Mouse (Mus musculus) heart, adult 2 months (tissue): Measurements from ENCODE around the gene Gm49776. TPM values are rescaled to one million over a fixed set of nuclear protein-coding genes. Genes with fewer than 3 reads are reported as not detected.

Experiments used
- DNase-seq, 2 experiments: peaks; one replicate each; pipeline ENCODE4 v3.0.0; 2021
- H3K27ac ChIP-seq: fragments of 200-600 bp; 2 replicates; pipeline ENCODE4 v1.8.1; 2022
- H3K27me3 ChIP-seq: fragments of 200-500 bp; 2 replicates; pipeline ENCODE4 v1.6.1; 2012; ENCODE audit warnings: mild to moderate bottlenecking, low read length, inconsistent platforms, mixed read lengths; ENCODE audit not compliant: control insufficient read depth, insufficient read depth
- H3K36me3 ChIP-seq: fragments of 200-500 bp; 2 replicates; pipeline ENCODE4 v1.6.1; 2012; ENCODE audit warnings: low read length, inconsistent platforms; ENCODE audit not compliant: control insufficient read depth, insufficient read depth
- H3K4me1 ChIP-seq: fragments of 200-500 bp; 2 replicates; pipeline ENCODE4 v1.6.1; 2011; ENCODE audit warnings: low read length; ENCODE audit not compliant: control insufficient read depth, insufficient read depth
- H3K4me3 ChIP-seq: fragments of 200-600 bp; 2 replicates; pipeline ENCODE4 v1.8.1; 2022
- H3K79me2 ChIP-seq: fragments of 200-500 bp; replicated peaks from 2 replicates; pipeline ENCODE4 v1.6.1; 2012; ENCODE audit warnings: mild to moderate bottlenecking, inconsistent platforms, low read length, moderate library complexity, mixed read lengths; ENCODE audit not compliant: control insufficient read depth, insufficient read depth
- H3K9ac ChIP-seq: fragments of 200-500 bp; 2 replicates; pipeline ENCODE4 v1.6.1; 2012; ENCODE audit warnings: low read depth, mild to moderate bottlenecking, control low read depth, inconsistent platforms, low read length, mixed read lengths
- CTCF ChIP-seq: fragments of 200-600 bp; IDR thresholded peaks from 2 replicates; pipeline ENCODE4 v1.8.1; 2022; ENCODE audit warnings: antibody characterized with exemption, mild to moderate bottlenecking, moderate library complexity
- EP300 ChIP-seq: fragments of 200-500 bp; IDR thresholded peaks from 2 replicates; pipeline ENCODE4 v1.6.1; 2011; ENCODE audit warnings: low read depth, low read length, control low read depth; ENCODE audit not compliant: insufficient read depth
- POLR2A ChIP-seq: fragments of 200-500 bp; IDR thresholded peaks from 2 replicates; pipeline ENCODE4 v1.6.1; 2011; ENCODE audit warnings: mild to moderate bottlenecking, low read depth, low read length, control low read depth; ENCODE audit not compliant: insufficient read depth
- WGBS: fragments of 180-500 bp; shearing (Covaris S2); methylation state at CpG from one replicate; pipeline ENCODE4 v1.1.7; 2018; 5-methylcytosine and 5-hydroxymethylcytosine counted together
- intact Hi-C: fragments of 180-260 bp; cut with DNase I; formaldehyde crosslinking; loops from one replicate; pipeline ENCODE4 v1.15.1; 2025
- polyA plus RNA-seq: library from polyadenylated mRNA; depleted of rRNA; stranded (reverse); fragments of >200 nt; gene quantifications from 2 replicates; pipeline ENCODE4 v1.2.3, GENCODE M21; 2012
- total RNA-seq, 2 experiments: library from RNA; stranded (reverse); gene quantifications; 2 replicates each; pipeline ENCODE4 v1.2.3; 2021

Gm49776 gene
- total and polyA plus RNA-seq, 3 experiments = not detected

GRCm38 (mm10) chr16:18227187-18227586 lies 30.9 kb downstream of the Gm49776 start:
- DNase-seq = no peak
- H3K27ac ChIP-seq = no peak overlapping the region
- H3K27me3 ChIP-seq = no peaks in the 10 kb centered on the region
- no peaks in the 10 kb centered on the region for H3K36me3 ChIP-seq
- peaks cover 24% of the 10 kb centered on the region for H3K4me1 ChIP-seq
- TF ChIP-seq CTCF (no peak), EP300 (no peak), POLR2A (no peak)
- H3K4me3 ChIP-seq = no peak overlapping the region
- no peak overlapping the region for H3K9ac ChIP-seq
- peaks cover 4% of the 10 kb centered on the region for H3K79me2 ChIP-seq
- intact Hi-C loops = no loop called here
- 90% methylated on average over 13 of the region's 13 CpGs for WGBS

GRCm38 (mm10) chr16:18222188-18222587 lies 35.9 kb downstream of the Gm49776 start:
- no peaks in the 10 kb centered on the region for H3K27me3 ChIP-seq
- H3K9ac ChIP-seq = no peak overlapping the region
- no peaks in the 10 kb centered on the region for H3K79me2 ChIP-seq
- TF ChIP-seq POLR2A = no peak
- no peak for TF ChIP-seq CTCF
- no peak for TF ChIP-seq EP300
- H3K27ac ChIP-seq = no peak overlapping the region
- H3K4me1 ChIP-seq = no peaks in the 10 kb centered on the region
- WGBS = 79% methylated on average over 11 of the region's 11 CpGs
- H3K4me3 ChIP-seq = no peak overlapping the region
- intact Hi-C loops = no loop called here
- no peaks in the 10 kb centered on the region for H3K36me3 ChIP-seq
- no peak for DNase-seq

DNA sequence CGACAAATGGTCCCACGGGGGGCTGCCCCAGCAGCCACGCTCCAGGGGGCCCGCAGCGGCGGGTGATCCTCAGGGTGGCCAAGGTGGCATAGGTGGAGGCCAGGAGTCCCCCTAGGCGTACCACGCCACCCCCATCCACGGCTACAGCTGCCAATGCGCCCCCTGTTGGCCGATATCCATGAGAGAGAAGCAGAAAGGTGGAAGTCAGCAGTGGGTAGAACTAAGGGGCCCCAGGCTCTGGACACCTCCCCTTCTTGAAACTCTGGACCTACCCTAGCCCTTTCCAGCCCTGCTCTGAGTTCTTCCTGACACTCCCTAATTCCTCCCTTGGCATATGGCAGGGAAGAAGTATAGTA lies 36.6 kb downstream of the Gm49776 start:
- 75% methylated on average over 11 of the region's 11 CpGs for WGBS
- Histone ChIP-seq H3K27ac (no peak overlapping the region), H3K4me3 (no peak overlapping the region), H3K27me3 (no peaks in the 10 kb centered on the region), H3K9ac (no peak overlapping the region), H3K36me3 (no peaks in the 10 kb centered on the region), H3K4me1 (no peaks in the 10 kb centered on the region), H3K79me2 (no peaks in the 10 kb centered on the region)
- no peak for DNase-seq
- intact Hi-C loops = no loop called here
- no peak for TF ChIP-seq EP300
- 0 out of 2 replicates have a peak, but pooled peaks have one; percentile 19 for TF ChIP-seq CTCF
- TF ChIP-seq POLR2A = no peak

DNA sequence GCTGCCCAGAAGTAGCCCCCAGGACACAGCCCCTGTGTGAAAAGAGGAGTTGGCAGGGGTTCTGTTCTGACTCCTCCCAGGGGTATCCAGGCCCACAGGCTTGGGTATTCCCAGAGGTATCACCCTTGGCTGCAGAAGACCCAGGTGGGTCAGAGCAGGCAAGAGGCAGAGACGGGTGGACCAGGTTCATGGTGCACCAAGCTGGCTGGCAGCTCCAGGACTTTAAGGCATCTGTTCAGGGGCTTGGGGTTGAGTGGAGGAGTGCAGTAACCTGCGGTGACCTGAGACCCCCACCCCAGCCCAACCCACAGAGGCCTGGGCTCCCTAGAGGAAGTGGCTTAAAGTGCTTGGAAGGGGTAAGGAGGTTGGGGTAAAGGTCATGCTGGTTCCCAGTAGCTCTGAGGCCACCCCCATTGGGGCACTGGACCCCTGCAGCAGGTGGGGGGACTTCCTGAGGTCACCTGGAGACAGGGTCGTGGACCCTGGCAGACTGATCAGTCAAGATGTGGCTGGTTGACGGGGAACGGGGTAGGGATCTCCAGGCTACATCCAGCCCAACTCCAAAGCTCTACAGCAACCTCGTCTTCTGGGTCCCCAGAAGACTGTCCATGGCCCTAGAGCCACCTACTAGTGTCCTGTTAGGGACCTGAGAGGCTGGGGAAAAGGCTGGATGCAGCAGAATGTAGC lies 37.1 kb downstream of the Gm49776 start:
- Histone ChIP-seq H3K27ac (no peak overlapping the region), H3K36me3 (no peaks in the 10 kb centered on the region), H3K4me1 (no peaks in the 10 kb centered on the region), H3K79me2 (no peaks in the 10 kb centered on the region), H3K9ac (no peak overlapping the region), H3K27me3 (no peaks in the 10 kb centered on the region), H3K4me3 (no peak overlapping the region)
- no peak for DNase-seq
- intact Hi-C loops = no loop called here
- 91% methylated on average over 6 of the region's 6 CpGs for WGBS
- no peak for TF ChIP-seq CTCF

DNA sequence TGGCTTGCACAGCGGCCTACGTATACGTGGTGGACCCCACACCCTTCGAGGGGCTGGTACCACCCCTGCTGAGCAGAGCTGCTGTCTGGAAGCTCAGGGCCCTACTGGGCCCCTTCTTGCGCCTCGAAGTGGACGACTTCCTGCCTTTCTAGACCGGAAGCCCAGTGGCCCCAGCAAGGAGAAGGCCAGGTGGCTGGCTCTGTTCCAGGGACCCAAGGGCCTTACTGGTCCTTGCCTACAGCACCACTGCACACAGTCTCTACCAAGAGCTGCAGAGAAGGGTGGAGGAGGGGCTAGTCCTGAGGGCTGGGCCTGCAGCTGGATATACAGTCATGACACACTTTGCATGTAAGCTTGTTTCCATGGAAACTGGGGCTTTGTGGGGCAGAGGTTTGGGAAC lies 38.1 kb downstream of the Gm49776 start:
- no peak for TF ChIP-seq POLR2A
- no peak for TF ChIP-seq EP300
- no peak for TF ChIP-seq CTCF
- no peaks in the 10 kb centered on the region for H3K79me2 ChIP-seq
- no peak overlapping the region for H3K9ac ChIP-seq
- no peak overlapping the region for H3K4me3 ChIP-seq
- H3K36me3 ChIP-seq = no peaks in the 10 kb centered on the region
- no peaks in the 10 kb centered on the region for H3K4me1 ChIP-seq
- no peaks in the 10 kb centered on the region for H3K27me3 ChIP-seq
- WGBS = 47% methylated on average over 8 of the region's 8 CpGs
- intact Hi-C loops = no loop called here
- no peak for DNase-seq
- no peak overlapping the region for H3K27ac ChIP-seq

- no peaks in the 10 kb centered on the region for H3K36me3 ChIP-seq
- WGBS = 69% methylated on average over 9 of the region's 9 CpGs
- no peak overlapping the region for H3K9ac ChIP-seq
- no peaks in the 10 kb centered on the region for H3K79me2 ChIP-seq
- DNase-seq = no peak
- TF ChIP-seq POLR2A = no peak
- no peak for TF ChIP-seq CTCF
- no peak overlapping the region for H3K27ac ChIP-seq
- no peaks in the 10 kb centered on the region for H3K4me1 ChIP-seq
- no peak overlapping the region for H3K4me3 ChIP-seq
- H3K27me3 ChIP-seq = no peaks in the 10 kb centered on the region
- intact Hi-C loops = no loop called here
These were observed 39.5 kb downstream of the Gm49776 start for GRCm38 (mm10) chr16:18218580-18218996.

DNA sequence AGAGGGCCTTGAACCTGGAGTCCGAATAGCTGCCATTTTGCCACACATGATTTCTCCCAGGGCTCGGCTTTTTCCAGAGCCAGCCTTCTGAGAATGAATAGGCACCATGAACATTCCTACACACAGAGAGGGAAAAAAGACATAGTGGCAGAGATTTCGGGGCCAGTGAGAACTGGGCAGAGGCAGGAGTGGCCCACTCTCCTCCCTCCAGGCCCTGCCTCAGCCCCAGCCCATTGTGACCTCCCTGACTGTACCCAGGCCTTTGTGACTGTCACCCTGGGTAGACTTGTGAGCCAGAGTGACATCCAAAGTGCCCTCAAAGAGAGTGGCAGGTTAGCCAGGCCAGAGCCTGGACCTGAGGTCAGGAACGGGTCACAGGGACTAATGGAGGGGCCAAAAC lies 40.5 kb downstream of the Gm49776 start, which contains the start of gene Ccdc188:
TSS of gene Ccdc188 (plus strand) at position 301 of the 400 bp plus-strand sequence.
- 90% methylated on average over 4 of the region's 4 CpGs for WGBS
- Histone ChIP-seq H3K9ac (no peak within 1 kb of the TSS), H3K27me3 (no peaks in the 10 kb centered on the region), H3K36me3 (no peaks in the 10 kb centered on the region), H3K4me1 (no peaks in the 10 kb centered on the region), H3K27ac (no peak within 1 kb of the TSS), H3K4me3 (no peak within 1 kb of the TSS), H3K79me2 (no peaks in the 10 kb centered on the region)
- TF ChIP-seq CTCF (no peak), POLR2A (no peak), EP300 (no peak)
- no peak for DNase-seq
- intact Hi-C loops = no loop called here
